Mouse (Mus musculus): ENCODE measurements around the gene Adarb2. TPM values are rescaled to one million over a fixed set of nuclear protein-coding genes. Genes with fewer than 3 reads are reported as not detected.

Gene Adarb2
- polyA plus RNA-seq, 1 experiment from 2014 or later: 0.41 TPM

- no peaks in the 10 kb centered on the region for H3K27me3 ChIP-seq (ENCODE audit: control insufficient read depth, insufficient read depth, low read length)
- no peak overlapping the region for H3K27ac ChIP-seq (ENCODE audit: low read depth, low read length)
- H3K4me1 ChIP-seq (ENCODE audit: control insufficient read depth, insufficient read depth, low read length): no peaks in the 10 kb centered on the region
- WGBS: 87% methylated on average over 2 of the region's 2 CpGs
- H3K9ac ChIP-seq (ENCODE audit: low read depth, low read length): no peak overlapping the region
- no peak overlapping the region for H3K4me3 ChIP-seq (ENCODE audit: low read length)
- no peaks in the 10 kb centered on the region for H3K9me3 ChIP-seq (ENCODE audit: control insufficient read depth, low read length)
- no peaks in the 10 kb centered on the region for H3K36me3 ChIP-seq (ENCODE audit: control insufficient read depth, insufficient read depth, low read length)
- H3K4me2 ChIP-seq (replicated peaks; ENCODE audit: low read depth, low read length): no peak overlapping the region
- no peak for ATAC-seq (ENCODE audit: low FRiP score, low TSS enrichment)
Observed at GRCm38 (mm10) chr13:8622263-8622662, 419.6 kb downstream of the Adarb2 start.

- no peaks in the 10 kb centered on the region for H3K36me3 ChIP-seq (ENCODE audit: control insufficient read depth, insufficient read depth, low read length)
- H3K4me3 ChIP-seq (ENCODE audit: low read length): no peak overlapping the region
- H3K27me3 ChIP-seq (ENCODE audit: control insufficient read depth, insufficient read depth, low read length): no peaks in the 10 kb centered on the region
- no peak overlapping the region for H3K9ac ChIP-seq (ENCODE audit: low read depth, low read length)
- no peaks in the 10 kb centered on the region for H3K9me3 ChIP-seq (ENCODE audit: control insufficient read depth, low read length)
- H3K27ac ChIP-seq (ENCODE audit: low read depth, low read length): no peak overlapping the region
- no peak for ATAC-seq (ENCODE audit: low FRiP score, low TSS enrichment)
- WGBS: 90% methylated on average over 6 of the region's 6 CpGs
- no peaks in the 10 kb centered on the region for H3K4me1 ChIP-seq (ENCODE audit: control insufficient read depth, insufficient read depth, low read length)
- no peak overlapping the region for H3K4me2 ChIP-seq (replicated peaks; ENCODE audit: low read depth, low read length)
Observed at GRCm38 (mm10) chr13:8629565-8629964, 426.9 kb downstream of the Adarb2 start.

GRCm38 (mm10) chr13:8631618-8632017 lies 429.0 kb downstream of the Adarb2 start:
- Histone ChIP-seq H3K4me2 (replicated peaks; ENCODE audit: low read depth, low read length) (no peak overlapping the region), H3K36me3 (ENCODE audit: control insufficient read depth, insufficient read depth, low read length) (no peaks in the 10 kb centered on the region), H3K9me3 (ENCODE audit: control insufficient read depth, low read length) (no peaks in the 10 kb centered on the region), H3K9ac (ENCODE audit: low read depth, low read length) (no peak overlapping the region), H3K4me1 (ENCODE audit: control insufficient read depth, insufficient read depth, low read length) (no peaks in the 10 kb centered on the region), H3K4me3 (ENCODE audit: low read length) (no peak overlapping the region), H3K27ac (ENCODE audit: low read depth, low read length) (no peak overlapping the region), H3K27me3 (ENCODE audit: control insufficient read depth, insufficient read depth, low read length) (no peaks in the 10 kb centered on the region)
- no peak for ATAC-seq (ENCODE audit: low FRiP score, low TSS enrichment)
- 87% methylated on average over 1 of the region's 1 CpGs for WGBS

GRCm38 (mm10) chr13:8632072-8632471 lies 429.4 kb downstream of the Adarb2 start:
- H3K9ac ChIP-seq (ENCODE audit: low read depth, low read length): no peak overlapping the region
- H3K27ac ChIP-seq (ENCODE audit: low read depth, low read length): no peak overlapping the region
- H3K36me3 ChIP-seq (ENCODE audit: control insufficient read depth, insufficient read depth, low read length): no peaks in the 10 kb centered on the region
- 55% methylated on average over 5 of the region's 5 CpGs for WGBS
- H3K4me2 ChIP-seq (replicated peaks; ENCODE audit: low read depth, low read length): no peak overlapping the region
- H3K27me3 ChIP-seq (ENCODE audit: control insufficient read depth, insufficient read depth, low read length): no peaks in the 10 kb centered on the region
- H3K9me3 ChIP-seq (ENCODE audit: control insufficient read depth, low read length): no peaks in the 10 kb centered on the region
- H3K4me3 ChIP-seq (ENCODE audit: low read length): no peak overlapping the region
- no peaks in the 10 kb centered on the region for H3K4me1 ChIP-seq (ENCODE audit: control insufficient read depth, insufficient read depth, low read length)
- ATAC-seq (ENCODE audit: low FRiP score, low TSS enrichment): no peak

- Histone ChIP-seq H3K4me1 (ENCODE audit: control insufficient read depth, insufficient read depth, low read length) (no peaks in the 10 kb centered on the region), H3K36me3 (ENCODE audit: control insufficient read depth, insufficient read depth, low read length) (no peaks in the 10 kb centered on the region), H3K27ac (ENCODE audit: low read depth, low read length) (no peak overlapping the region), H3K4me2 (replicated peaks; ENCODE audit: low read depth, low read length) (no peak overlapping the region), H3K4me3 (ENCODE audit: low read length) (no peak overlapping the region), H3K9ac (ENCODE audit: low read depth, low read length) (no peak overlapping the region), H3K27me3 (ENCODE audit: control insufficient read depth, insufficient read depth, low read length) (no peaks in the 10 kb centered on the region), H3K9me3 (ENCODE audit: control insufficient read depth, low read length) (no peaks in the 10 kb centered on the region)
- WGBS: 66% methylated on average over 5 of the region's 5 CpGs
- no peak for ATAC-seq (ENCODE audit: low FRiP score, low TSS enrichment)
Observed at GRCm38 (mm10) chr13:8633385-8634337, 431.0 kb downstream of the Adarb2 start.

GRCm38 (mm10) chr13:8642084-8642483 lies 439.4 kb downstream of the Adarb2 start:
- H3K9ac ChIP-seq (ENCODE audit: low read depth, low read length): no peak overlapping the region
- H3K27ac ChIP-seq (ENCODE audit: low read depth, low read length): no peak overlapping the region
- no peaks in the 10 kb centered on the region for H3K4me1 ChIP-seq (ENCODE audit: control insufficient read depth, insufficient read depth, low read length)
- no peak overlapping the region for H3K4me3 ChIP-seq (ENCODE audit: low read length)
- 55% methylated on average over 2 of the region's 2 CpGs for WGBS
- no peak overlapping the region for H3K4me2 ChIP-seq (replicated peaks; ENCODE audit: low read depth, low read length)
- no peaks in the 10 kb centered on the region for H3K9me3 ChIP-seq (ENCODE audit: control insufficient read depth, low read length)
- no peak for ATAC-seq (ENCODE audit: low FRiP score, low TSS enrichment)
- H3K36me3 ChIP-seq (ENCODE audit: control insufficient read depth, insufficient read depth, low read length): no peaks in the 10 kb centered on the region
- H3K27me3 ChIP-seq (ENCODE audit: control insufficient read depth, insufficient read depth, low read length): no peaks in the 10 kb centered on the region

- no peaks in the 10 kb centered on the region for H3K4me1 ChIP-seq (ENCODE audit: control insufficient read depth, insufficient read depth, low read length)
- no peaks in the 10 kb centered on the region for H3K9me3 ChIP-seq (ENCODE audit: control insufficient read depth, low read length)
- H3K36me3 ChIP-seq (ENCODE audit: control insufficient read depth, insufficient read depth, low read length): no peaks in the 10 kb centered on the region
- H3K4me3 ChIP-seq (ENCODE audit: low read length): no peak overlapping the region
- no peak for ATAC-seq (ENCODE audit: low FRiP score, low TSS enrichment)
- WGBS: 63% methylated on average over 3 of the region's 3 CpGs
- no peaks in the 10 kb centered on the region for H3K27me3 ChIP-seq (ENCODE audit: control insufficient read depth, insufficient read depth, low read length)
- no peak overlapping the region for H3K4me2 ChIP-seq (replicated peaks; ENCODE audit: low read depth, low read length)
- no peak overlapping the region for H3K27ac ChIP-seq (ENCODE audit: low read depth, low read length)
- H3K9ac ChIP-seq (ENCODE audit: low read depth, low read length): no peak overlapping the region
Observed at GRCm38 (mm10) chr13:8643920-8644319, 441.3 kb downstream of the Adarb2 start.

GRCm38 (mm10) chr13:8644805-8645679 lies 442.4 kb downstream of the Adarb2 start:
- Histone ChIP-seq H3K4me3 (ENCODE audit: low read length) (no peak overlapping the region), H3K36me3 (ENCODE audit: control insufficient read depth, insufficient read depth, low read length) (no peaks in the 10 kb centered on the region), H3K27me3 (ENCODE audit: control insufficient read depth, insufficient read depth, low read length) (no peaks in the 10 kb centered on the region), H3K4me2 (replicated peaks; ENCODE audit: low read depth, low read length) (no peak overlapping the region), H3K27ac (ENCODE audit: low read depth, low read length) (no peak overlapping the region), H3K9me3 (ENCODE audit: control insufficient read depth, low read length) (no peaks in the 10 kb centered on the region), H3K4me1 (ENCODE audit: control insufficient read depth, insufficient read depth, low read length) (no peaks in the 10 kb centered on the region), H3K9ac (ENCODE audit: low read depth, low read length) (no peak overlapping the region)
- 76% methylated on average over 9 of the region's 9 CpGs for WGBS
- ATAC-seq (ENCODE audit: low FRiP score, low TSS enrichment): no peak

GRCm38 (mm10) chr13:8649261-8649660 lies 446.6 kb downstream of the Adarb2 start:
- Histone ChIP-seq H3K9ac (ENCODE audit: low read depth, low read length) (no peak overlapping the region), H3K27ac (ENCODE audit: low read depth, low read length) (no peak overlapping the region), H3K4me2 (replicated peaks; ENCODE audit: low read depth, low read length) (no peak overlapping the region), H3K36me3 (ENCODE audit: control insufficient read depth, insufficient read depth, low read length) (no peaks in the 10 kb centered on the region), H3K9me3 (ENCODE audit: control insufficient read depth, low read length) (no peaks in the 10 kb centered on the region), H3K4me1 (ENCODE audit: control insufficient read depth, insufficient read depth, low read length) (no peaks in the 10 kb centered on the region), H3K27me3 (ENCODE audit: control insufficient read depth, insufficient read depth, low read length) (no peaks in the 10 kb centered on the region), H3K4me3 (ENCODE audit: low read length) (no peak overlapping the region)
- no peak for ATAC-seq (ENCODE audit: low FRiP score, low TSS enrichment)
- 55% methylated on average over 2 of the region's 2 CpGs for WGBS

Data from kidney, embryonic 14.5 days (tissue).